Comparison of ENCODE assay signal across 8 mouse cellular contexts in genomic region chr11:6291401-6292115, GRCm38 (mm10). TPM values are rescaled to one million over a fixed set of nuclear protein-coding genes. Genes with fewer than 3 reads are reported as not detected.
DNase-seq lines count a peak whose midpoint lies in the region; ATAC-seq and TF ChIP-seq lines count a peak whose summit lies in the region.

Gene Ogdh (plus strand): TSS chr11:6291633.

- peak within 1 kb of the TSS; percentile 94 for H3K27ac ChIP-seq in heart, embryonic 12.5 days (ENCODE audit: poor library complexity, severe bottlenecking)
- peak within 1 kb of the TSS; percentile 94 for H3K27ac ChIP-seq in kidney, postnatal 0 days
- H3K27ac ChIP-seq in liver, embryonic 11.5 days (ENCODE audit: low read depth, low read length) = peak within 1 kb of the TSS; percentile 87
- peak within 1 kb of the TSS; percentile 67 for H3K27ac ChIP-seq in stomach, embryonic 14.5 days (ENCODE audit: low read length)

- peak within 1 kb of the TSS; percentile 89 for H3K9ac ChIP-seq in heart, embryonic 12.5 days
- peak within 1 kb of the TSS; percentile 78 for H3K9ac ChIP-seq in kidney, postnatal 0 days (ENCODE audit: low read depth, low read length)
- peak within 1 kb of the TSS; percentile 79 for H3K9ac ChIP-seq in liver, embryonic 11.5 days (ENCODE audit: low read depth, low read length)
- H3K9ac ChIP-seq in stomach, embryonic 14.5 days (replicated peaks; ENCODE audit: low read depth, low read length) = peak within 1 kb of the TSS; percentile 25

- peak within 1 kb of the TSS; percentile 83 for H3K4me3 ChIP-seq in heart, embryonic 12.5 days
- peak within 1 kb of the TSS; percentile 70 for H3K4me3 ChIP-seq in kidney, postnatal 0 days (replicated peaks; ENCODE audit: low read depth, low read length)
- H3K4me3 ChIP-seq in liver, embryonic 11.5 days (ENCODE audit: low read depth, low read length) = peak within 1 kb of the TSS; percentile 78
- H3K4me3 ChIP-seq in stomach, embryonic 14.5 days (ENCODE audit: low read depth, low read length) = peak within 1 kb of the TSS; percentile 53

- peak within 1 kb of the TSS; percentile 68 for H3K4me2 ChIP-seq in heart, embryonic 12.5 days
- H3K4me2 ChIP-seq in kidney, postnatal 0 days (ENCODE audit: low read length) = peak within 1 kb of the TSS; percentile 75
- peak within 1 kb of the TSS; percentile 78 for H3K4me2 ChIP-seq in liver, embryonic 11.5 days
- H3K4me2 ChIP-seq in stomach, embryonic 14.5 days (replicated peaks; ENCODE audit: low read depth, low read length) = peak within 1 kb of the TSS; percentile 61

- no peaks in the 10 kb centered on the region for H3K27me3 ChIP-seq in heart, embryonic 12.5 days (replicated peaks)
- no peaks in the 10 kb centered on the region for H3K27me3 ChIP-seq in kidney, postnatal 0 days (ENCODE audit: insufficient read depth, low read length)
- no peaks in the 10 kb centered on the region for H3K27me3 ChIP-seq in liver, embryonic 11.5 days (replicated peaks; ENCODE audit: control insufficient read depth, insufficient read depth, low read length)
- no peaks in the 10 kb centered on the region for H3K27me3 ChIP-seq in stomach, embryonic 14.5 days (ENCODE audit: control insufficient read depth, insufficient read depth, low read length)

- peaks cover 14% of the 10 kb centered on the region for H3K4me1 ChIP-seq in heart, embryonic 12.5 days (replicated peaks)
- 0 out of 2 replicates have a peak, but pooled peaks cover 4% of the 10 kb centered on the region for H3K4me1 ChIP-seq in kidney, postnatal 0 days (replicated peaks; ENCODE audit: insufficient read depth, low read length)
- H3K4me1 ChIP-seq in liver, embryonic 11.5 days (replicated peaks; ENCODE audit: control insufficient read depth, insufficient read depth, low read length) = peaks cover 21% of the 10 kb centered on the region
- H3K4me1 ChIP-seq in stomach, embryonic 14.5 days (ENCODE audit: control insufficient read depth, insufficient read depth, low read length) = peaks cover 5% of the 10 kb centered on the region; the same call in 1 of the 2 replicates

- no peaks in the 10 kb centered on the region for H3K9me3 ChIP-seq in heart, embryonic 12.5 days (replicated peaks)
- H3K9me3 ChIP-seq in kidney, postnatal 0 days (replicated peaks; ENCODE audit: low read length) = no peaks in the 10 kb centered on the region
- no peaks in the 10 kb centered on the region for H3K9me3 ChIP-seq in liver, embryonic 11.5 days (ENCODE audit: control insufficient read depth, low read length)
- H3K9me3 ChIP-seq in stomach, embryonic 14.5 days (ENCODE audit: control insufficient read depth, low read depth, low read length) = no peaks in the 10 kb centered on the region

- under 1% methylated on average over 77 of the region's 77 CpGs for WGBS in heart, embryonic 12.5 days
- WGBS in kidney, postnatal 0 days = under 1% methylated on average over 69 of the region's 77 CpGs
- under 1% methylated on average over 77 of the region's 77 CpGs for WGBS in liver, embryonic 11.5 days
- WGBS in stomach, embryonic 14.5 days = under 1% methylated on average over 77 of the region's 77 CpGs

- peaks cover under 1% of the 10 kb centered on the region; the same call in 1 of the 2 replicates for H3K36me3 ChIP-seq in heart, embryonic 12.5 days
- no peaks in the 10 kb centered on the region for H3K36me3 ChIP-seq in kidney, postnatal 0 days (ENCODE audit: insufficient read depth, low read length)
- H3K36me3 ChIP-seq in liver, embryonic 11.5 days (ENCODE audit: control insufficient read depth, insufficient read depth, low read length) = no peaks in the 10 kb centered on the region
- no peaks in the 10 kb centered on the region for H3K36me3 ChIP-seq in stomach, embryonic 14.5 days (ENCODE audit: control insufficient read depth, insufficient read depth, low read length)

- no peak for TF ChIP-seq CTCF in kidney, postnatal 0 days (IDR thresholded peaks at IDR 0.05; ENCODE audit: low read depth)

- ATAC-seq in erythroid progenitor cell, adult 5-6 weeks (replicated peaks; ENCODE audit: low FRiP score, poor library complexity, severe bottlenecking) = peak; percentile 87
- ATAC-seq in heart, embryonic 12.5 days (ENCODE audit: insufficient number of reproducible peaks, low FRiP score) = peak; percentile 96
- peak; percentile 97 for ATAC-seq in kidney, postnatal 0 days (replicated peaks; ENCODE audit: low FRiP score, low read depth)
- ATAC-seq in liver, embryonic 11.5 days (replicated peaks; ENCODE audit: low FRiP score) = peak; percentile 93
- peak; percentile 97 for ATAC-seq in stomach, embryonic 14.5 days (ENCODE audit: insufficient number of reproducible peaks, insufficient read depth, low FRiP score, low read depth)

- DNase-seq in CD4-positive helper T cell, adult 2 months (ENCODE audit: low read depth, low spot score) = peak; percentile 99
- peak; percentile 95 for DNase-seq in brain, embryonic 18.5 days (ENCODE audit: low read depth, low spot score)
- peak; percentile 97 for DNase-seq in kidney, postnatal 0 days (ENCODE audit: low spot score)
- DNase-seq in liver, embryonic 11.5 days (ENCODE audit: low spot score) = peak; percentile 99
- DNase-seq in naive thymus-derived CD4-positive, alpha-beta T cell, adult 2 months (ENCODE audit: low read depth) = peak; percentile 99

RNA-seq across cellular contexts. Expression of gene Ogdh, which starts in this region (rescaled TPM):
- 112 and 117 TPM in 2 replicates for total RNA-seq in erythroid progenitor cell, adult 5-6 weeks (2015; ENCODE audit: low replicate concordance)
- total RNA-seq in erythroid progenitor cell, adult 5-6 weeks (2017; ENCODE audit: low replicate concordance) = 81.0 and 99.9 TPM in 2 replicates
- 284 and 289 TPM in 2 replicates for polyA plus RNA-seq in heart, embryonic 12.5 days (2016; fragmentation: Nextera tagmentation; extraction: Ambion mirVana)
- 125 and 138 TPM in 2 replicates for polyA plus RNA-seq in kidney, postnatal 0 days (2015; fragmentation: Nextera tagmentation; extraction: Ambion mirVana)
- 124 and 131 TPM in 2 replicates for polyA plus RNA-seq in liver, embryonic 11.5 days (2014; fragmentation: Nextera tagmentation; extraction: Ambion mirVana)
- 89.1 and 90.4 TPM in 2 replicates for polyA plus RNA-seq in stomach, embryonic 14.5 days (2014; fragmentation: Nextera tagmentation; extraction: Ambion mirVana)

Comparison
In these comparisons a context has a peak if more than half of its experiments do, and no peak if none do; other contexts are left out.
1. Peak in every context shown above with its lines: DNase-seq, ATAC-seq, H3K4me3 ChIP-seq and H3K27ac ChIP-seq.
2. H3K9ac ChIP-seq: peak in every context shown above with its lines; median percentile 89 in heart, embryonic 12.5 days; 79 in liver, embryonic 11.5 days; 78 in kidney, postnatal 0 days; 25 in stomach, embryonic 14.5 days.